Mouse (Mus musculus) Patski (cell line): ENCODE measurements around the gene Eid1. TPM values are rescaled to one million over a fixed set of nuclear protein-coding genes. Genes with fewer than 3 reads are reported as not detected.

ENCODE experiments used
- ATAC-seq: fragments of 100-300 bp; one replicate; pipeline ENCODE4 v1.8.0; 2021
- CTCF ChIA-PET: fragments of 350-600 bp; sonication (Branson Sonifier 250); formaldehyde crosslinking; loops from one replicate; lab custom pipeline; 2022; ENCODE audit warnings: inconsistent platforms; lab: Charles Lee
- POLR2A ChIA-PET: fragments of 350-600 bp; sonication (Branson Sonifier 250); formaldehyde crosslinking; loops from one replicate; lab custom pipeline; 2022; ENCODE audit warnings: antibody characterized with exemption, inconsistent platforms; lab: Charles Lee
- DNase-seq: peaks from one replicate; pipeline ENCODE4 v3.0.0-alpha.2; 2011; ENCODE audit warnings: low read depth, low spot score
- H3K27me3 ChIP-seq: fragments of 371-371 bp; one replicate; pipeline ENCODE4 v1.5.1; 2021
- CTCF ChIP-seq: fragments of 100-300 bp; IDR thresholded peaks from one replicate; pipeline ENCODE4 v1.5.1; 2021
- in situ Hi-C: fragments of 300-500 bp; cut with MboI; formaldehyde crosslinking; loops from 3 replicates; pipeline ENCODE4 v1.11.1; 2018; ENCODE audit warnings: low pct_unique_long_range_greater_than_20kb, mixed read lengths
- polyA plus RNA-seq: library from polyadenylated mRNA; unstranded; gene quantifications from one replicate; pipeline ENCODE4 v1.2.3, GENCODE M21; 2021

The Eid1 gene
- polyA plus RNA-seq, 1 experiment from 2014 or later, result 91.7 TPM

DNA sequence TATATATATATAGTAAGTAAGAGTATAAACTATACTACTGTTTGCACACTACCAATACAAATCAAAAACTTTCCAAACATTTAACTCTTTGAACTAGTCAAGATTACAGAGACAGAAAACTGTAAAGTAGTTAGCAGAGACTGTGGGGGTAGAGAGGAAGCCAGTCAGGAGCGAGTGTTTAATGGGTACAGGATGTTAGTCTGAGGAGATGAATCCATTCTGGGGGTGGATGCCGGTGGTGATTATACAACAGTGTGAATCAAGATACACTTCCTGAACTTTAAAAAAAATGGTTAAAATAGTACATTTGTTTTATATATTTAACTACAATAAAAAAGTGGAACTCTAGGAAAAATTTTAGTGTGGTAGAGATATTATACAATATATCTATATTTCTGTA, 19.1 kb downstream of the Eid1 start:
- no peak for TF ChIP-seq CTCF

DNA sequence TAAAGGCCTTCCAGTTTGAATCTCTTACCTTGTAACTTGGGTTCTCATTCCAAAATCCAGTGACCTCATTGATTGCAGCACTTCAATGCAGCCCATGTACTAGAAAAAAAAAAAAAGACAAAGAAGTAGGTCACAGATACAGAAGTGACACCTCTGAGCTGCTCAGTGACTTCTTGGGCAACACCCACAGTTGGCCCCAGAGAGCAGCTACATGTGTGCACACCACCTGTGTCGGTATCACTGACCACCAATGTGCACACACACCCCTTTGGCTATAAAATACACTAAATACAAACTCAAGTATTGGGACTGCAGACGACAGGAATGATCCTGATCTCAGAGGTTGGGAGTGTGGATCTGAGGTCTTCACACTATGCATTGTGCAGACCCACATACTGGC, 21.9 kb downstream of the Eid1 start:
- ChIA-PET CTCF (interaction anchor here (1.1 kb wide), 1 partner anchor 11 kb away, joined by 4 read pairs; no protein-coding TSS in a partner anchor), POLR2A (no interaction called here)
- no peaks in the 10 kb centered on the region for H3K27me3 ChIP-seq
- ATAC-seq (no peak), DNase-seq (no peak)
- in situ Hi-C loops, result no loop called here
- no peak for TF ChIP-seq CTCF

More for the DNA sequence above, 19.1 kb downstream of the Eid1 start:
- DNase-seq (no peak), ATAC-seq (no peak)
- ChIA-PET POLR2A (no interaction called here), CTCF (interaction anchor here (1.1 kb wide), 1 partner anchor 23 kb away, joined by 5 read pairs; no protein-coding TSS in a partner anchor)
- no peaks in the 10 kb centered on the region for H3K27me3 ChIP-seq
- in situ Hi-C loops, result no loop called here

DNA sequence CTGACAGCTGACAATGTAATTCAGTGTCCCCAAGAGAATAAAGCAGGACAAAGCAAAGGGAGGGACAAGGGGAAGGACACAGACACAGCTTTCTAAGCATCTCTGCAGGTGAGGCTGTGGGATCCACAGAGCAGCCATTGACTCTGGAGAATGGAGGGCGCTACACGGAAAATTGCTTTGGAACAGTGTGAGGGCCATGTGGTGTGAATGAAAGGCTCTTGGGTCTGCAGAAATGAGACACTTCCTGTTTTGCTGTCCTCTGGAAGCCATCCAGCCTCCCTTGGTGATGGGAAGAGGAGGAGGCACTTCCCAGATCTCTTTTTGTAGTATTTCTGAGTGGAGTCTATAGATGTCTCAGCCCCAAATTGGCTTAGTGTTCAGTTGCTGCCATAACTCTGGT, 23.3 kb downstream of the Eid1 start:
- no peak for DNase-seq
- no peak for ATAC-seq
- no peak for TF ChIP-seq CTCF
- ChIA-PET CTCF (no interaction called here), POLR2A (no interaction called here)
- H3K27me3 ChIP-seq, result no peaks in the 10 kb centered on the region
- in situ Hi-C loops, result no loop called here

DNA sequence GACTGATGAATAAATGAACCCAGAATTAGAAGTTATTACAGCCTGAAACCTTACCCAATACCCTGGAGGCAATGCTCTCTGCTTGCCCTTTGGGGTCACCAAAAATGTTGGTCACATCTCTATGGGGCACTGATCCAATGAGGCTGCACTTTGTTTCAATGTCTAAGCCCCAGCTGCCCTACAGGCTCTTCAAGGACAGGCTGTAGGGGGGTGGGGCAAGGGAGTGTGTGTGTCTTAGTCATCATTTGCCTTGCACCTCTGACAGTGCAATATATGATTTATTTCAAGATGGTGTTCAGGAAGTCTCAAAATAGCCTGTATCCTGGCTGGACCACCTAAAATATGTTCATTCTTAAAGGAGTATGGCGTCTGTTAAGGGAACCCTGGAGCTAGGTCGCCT, 28.7 kb downstream of the Eid1 start:
- ATAC-seq, result no peak
- in situ Hi-C loops, result no loop called here
- POLR2A ChIA-PET, result no interaction called here

DNA sequence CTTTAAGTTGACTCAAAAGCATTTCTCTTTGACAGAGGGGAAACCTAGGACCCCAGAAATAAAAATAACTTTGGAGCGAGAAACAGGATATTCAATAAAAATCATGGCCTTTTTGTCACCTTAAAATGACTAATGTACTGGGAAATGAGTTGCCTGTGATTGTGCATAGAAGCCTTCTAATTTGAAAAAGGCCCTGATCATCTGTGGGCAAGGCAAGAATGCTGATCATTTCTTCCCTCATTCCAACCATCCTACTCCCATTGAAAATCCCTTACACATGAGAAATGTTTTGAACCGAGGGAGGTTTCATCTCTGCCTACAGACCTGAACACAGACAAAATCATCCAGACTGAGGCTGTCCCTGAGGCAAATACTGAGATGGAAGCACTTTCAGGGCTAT, 30.0 kb downstream of the Eid1 start:
- CTCF ChIA-PET, result interaction anchor here (1.4 kb wide), 1 partner anchor 38 kb away, joined by 3 read pairs; no protein-coding TSS in a partner anchor
- TF ChIP-seq CTCF, result no peak
- POLR2A ChIA-PET, result no interaction called here
- H3K27me3 ChIP-seq, result no peaks in the 10 kb centered on the region
- DNase-seq, result no peak
- ATAC-seq, result no peak
- in situ Hi-C loops, result no loop called here

More for the DNA sequence above, 28.7 kb downstream of the Eid1 start:
- TF ChIP-seq CTCF, result no peak
- DNase-seq, result no peak
- H3K27me3 ChIP-seq, result no peaks in the 10 kb centered on the region
- CTCF ChIA-PET, result no interaction called here

DNA sequence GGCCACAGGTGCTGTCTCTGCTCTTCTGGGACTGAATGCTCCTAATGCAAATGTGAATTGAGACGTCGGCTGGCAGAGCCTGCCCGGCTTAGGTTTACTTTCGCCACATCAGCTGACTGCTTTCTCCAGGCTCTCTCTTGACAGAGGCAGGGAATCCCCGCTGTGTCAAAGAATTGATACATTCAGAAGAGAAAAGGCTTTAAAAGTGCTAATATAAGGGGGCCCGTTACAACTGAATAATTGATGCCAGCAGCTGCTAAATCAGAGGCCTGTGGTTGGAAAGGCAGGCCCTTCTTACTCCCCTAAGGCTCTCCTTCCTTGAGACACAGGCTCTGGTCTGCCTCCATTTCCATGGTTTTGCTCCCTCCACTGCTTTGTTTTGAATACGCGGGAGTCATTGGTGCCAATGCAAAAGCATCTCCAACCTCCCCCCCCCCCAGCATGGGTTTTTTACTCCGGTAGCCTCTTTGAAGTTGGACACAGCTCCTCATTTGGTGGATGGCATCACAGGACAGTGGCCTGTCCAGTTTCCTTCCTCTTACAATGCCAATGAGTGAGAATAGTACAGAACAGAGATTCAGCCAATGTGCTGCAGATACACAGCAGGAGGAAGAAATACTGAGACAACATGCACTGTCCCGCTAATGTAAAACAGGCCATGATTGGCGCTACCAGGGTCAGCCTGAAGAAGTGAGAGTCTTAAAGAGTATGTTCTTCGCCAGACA, 32.2 kb downstream of the Eid1 start:
- ChIA-PET POLR2A (interaction anchor here (0.7 kb wide), 1 partner anchor 48 kb away, joined by 3 read pairs; no protein-coding TSS in a partner anchor), CTCF (interaction anchor here (0.6 to 1.2 kb wide), 2 partner anchors 11 to 874 kb away, joined by 3 to 4 read pairs; no protein-coding TSS in a partner anchor)
- DNase-seq, result no peak
- in situ Hi-C loops, result no loop called here
- TF ChIP-seq CTCF, result no peak
- no peaks in the 10 kb centered on the region for H3K27me3 ChIP-seq
- ATAC-seq, result no peak

DNA sequence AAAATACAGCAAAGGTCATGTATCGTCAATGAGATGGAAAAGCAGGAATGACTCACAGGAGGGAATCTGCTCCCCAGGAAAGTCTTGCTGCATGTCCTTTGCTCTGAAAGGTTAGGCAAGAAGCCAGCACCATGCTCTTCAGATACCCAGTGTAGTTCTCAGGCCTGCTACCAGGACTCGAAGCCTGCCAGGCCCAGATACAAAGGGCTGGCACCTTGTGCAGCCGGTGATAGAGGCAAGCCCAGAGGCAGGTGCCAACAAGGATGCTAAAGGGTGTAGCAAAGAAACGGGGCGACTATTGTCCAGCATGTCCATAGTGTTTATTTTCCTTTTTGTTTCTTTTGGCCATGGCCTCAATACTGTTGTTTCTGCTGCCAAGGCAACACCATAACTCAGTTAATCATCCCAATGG, 33.6 kb downstream of the Eid1 start:
- TF ChIP-seq CTCF, result no peak
- H3K27me3 ChIP-seq, result no peaks in the 10 kb centered on the region
- peak; percentile 50 for DNase-seq
- CTCF ChIA-PET, result interaction anchor here (0.9 to 1.2 kb wide), 2 partner anchors 12 to 40 kb away, joined by 3 to 4 read pairs; no protein-coding TSS in a partner anchor
- POLR2A ChIA-PET, result no interaction called here
- in situ Hi-C loops, result no loop called here
- ATAC-seq, result peak; percentile 60

DNA sequence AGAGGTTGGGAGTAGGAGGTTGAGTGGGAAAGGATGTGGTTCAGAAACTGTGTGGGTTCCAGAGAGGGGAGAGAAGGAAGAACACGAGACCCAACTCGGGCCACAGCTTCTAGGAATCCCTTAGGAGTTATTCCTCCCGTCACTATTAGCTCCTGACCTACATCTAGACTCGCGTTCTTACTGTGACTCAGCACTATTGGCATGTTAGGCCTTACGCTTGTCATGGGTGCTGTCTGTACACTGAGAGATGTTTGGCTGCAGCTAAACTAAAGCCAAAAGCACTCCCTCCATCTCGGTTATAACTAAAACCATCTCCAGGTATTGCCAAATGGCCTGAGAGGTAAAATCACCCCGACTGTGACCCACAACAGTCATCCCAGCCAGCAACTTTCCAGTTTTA, 43.7 kb downstream of the Eid1 start:
- peaks cover 6% of the 10 kb centered on the region for H3K27me3 ChIP-seq
- in situ Hi-C loops, result no loop called here
- CTCF ChIA-PET, result no interaction called here
- TF ChIP-seq CTCF, result no peak
- ATAC-seq (no peak), DNase-seq (no peak)
- POLR2A ChIA-PET, result no interaction called here

DNA sequence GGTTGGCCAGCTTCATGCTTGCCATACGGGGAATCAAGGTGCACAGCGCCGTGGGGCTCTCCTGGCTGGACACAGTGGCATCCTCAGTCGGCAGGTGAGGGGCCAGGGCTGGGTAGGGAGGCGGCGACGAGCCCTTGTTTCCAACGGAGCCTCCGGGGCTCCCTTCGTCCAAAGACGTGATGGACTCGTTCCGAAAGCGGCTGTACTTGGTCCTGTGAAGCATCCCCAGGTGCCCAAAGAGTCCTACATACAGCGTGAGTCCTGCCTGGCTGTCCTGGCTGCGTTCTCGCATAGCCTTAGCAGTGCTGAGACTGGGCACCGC, 50.2 kb downstream of the Eid1 start:
- in situ Hi-C loops, result no loop called here
- TF ChIP-seq CTCF, result no peak
- CTCF ChIA-PET, result interaction anchor here (1.3 to 2.8 kb wide), 3 partner anchors 9 to 15 kb away, joined by 4 to 8 read pairs (median 6); no protein-coding TSS in a partner anchor
- peaks cover 15% of the 10 kb centered on the region for H3K27me3 ChIP-seq
- POLR2A ChIA-PET, result no interaction called here
- no peak for ATAC-seq
- no peak for DNase-seq

DNA sequence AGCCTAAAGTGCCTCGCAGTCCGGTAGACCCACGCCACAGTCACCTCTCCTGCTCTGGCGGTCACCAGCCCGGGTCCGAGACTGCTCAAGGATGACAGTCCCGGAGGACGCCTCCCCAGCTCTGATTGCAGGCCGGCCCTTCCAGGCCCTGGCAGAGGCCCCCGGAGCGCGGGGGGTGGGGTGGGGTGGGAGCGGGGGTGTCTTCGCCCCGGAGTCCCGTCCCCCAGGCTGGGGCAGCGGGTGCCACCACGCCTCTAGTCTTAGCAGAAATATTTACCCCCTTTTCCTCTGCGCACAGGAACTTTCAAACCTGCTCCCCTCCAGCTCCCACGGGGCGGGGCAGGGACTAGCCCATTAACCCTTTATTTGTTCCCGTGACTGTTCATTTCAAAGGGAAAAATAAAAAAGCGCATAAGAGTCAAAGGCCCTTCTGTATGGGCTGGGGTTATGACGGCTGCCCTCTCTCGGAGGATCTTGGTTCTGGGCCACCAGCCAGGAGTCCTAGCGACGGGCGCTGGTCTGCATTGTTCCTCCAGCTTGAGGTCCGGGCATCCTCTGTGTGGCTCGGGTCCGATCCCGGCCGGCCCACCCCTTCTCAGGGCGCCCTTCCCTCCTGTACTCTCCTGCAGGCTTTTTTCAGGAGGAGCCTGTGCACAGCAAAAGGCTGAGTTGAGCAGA, 50.7 kb downstream of the Eid1 start:
- in situ Hi-C loops, result no loop called here
- DNase-seq, result no peak
- ATAC-seq, result peak; percentile 50
- CTCF ChIA-PET, result interaction anchor here (1.0 to 2.8 kb wide), 5 partner anchors 8 to 63 kb away, joined by 4 to 8 read pairs (median 5); no protein-coding TSS in a partner anchor
- POLR2A ChIA-PET, result no interaction called here
- H3K27me3 ChIP-seq, result peaks cover 15% of the 10 kb centered on the region
- TF ChIP-seq CTCF, result no peak

DNA sequence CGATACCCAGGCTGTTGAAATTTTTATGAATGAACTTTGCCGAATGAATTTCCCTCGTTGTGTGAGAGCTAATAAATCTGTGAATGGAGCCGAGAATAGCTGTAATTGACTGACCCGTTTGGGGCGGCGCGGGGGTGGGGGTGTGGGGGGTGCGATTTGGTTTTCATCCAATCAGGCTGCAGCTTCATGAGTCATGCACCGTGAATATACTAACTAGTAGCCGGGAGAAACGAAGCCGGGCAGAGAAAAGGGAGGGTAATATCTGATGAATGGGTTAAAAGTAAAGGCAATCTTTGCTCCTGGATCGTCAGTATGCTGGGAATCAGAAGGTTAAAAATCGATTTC, 51.2 kb downstream of the Eid1 start, which contains the start of gene Shc4:
Gene Shc4, minus strand, starts transcription at position 63 of the 345 bp plus-strand sequence.
- POLR2A ChIA-PET, result no interaction called here
- no peak for TF ChIP-seq CTCF
- H3K27me3 ChIP-seq, result peaks cover 15% of the 10 kb centered on the region
- in situ Hi-C loops, result no loop called here
- no peak for DNase-seq
- CTCF ChIA-PET, result interaction anchor here (0.7 to 2.8 kb wide), 6 partner anchors 9 to 64 kb away, joined by 3 to 8 read pairs (median 4); no protein-coding TSS in a partner anchor
- peak; percentile 70 for ATAC-seq

Other genes starting within 250 kb of the Eid1 start
- 0.27 TPM for gene Gm9913, start 168.0 kb upstream of the Eid1 start, polyA plus RNA-seq
- 25.5 TPM for gene Fbn1, start 165.1 kb upstream of the Eid1 start, polyA plus RNA-seq
- 5.1 TPM for gene Cep152, start 48.0 kb upstream of the Eid1 start, polyA plus RNA-seq
- gene Shc4, start 51.1 kb downstream of the Eid1 start, polyA plus RNA-seq, result 0.87 TPM
- 35.1 TPM for gene Secisbp2l, start 109.8 kb downstream of the Eid1 start, polyA plus RNA-seq
- 69.1 TPM for gene Galk2, start 186.0 kb downstream of the Eid1 start, polyA plus RNA-seq
- gene Cops2, start 186.0 kb downstream of the Eid1 start, polyA plus RNA-seq, result 154 TPM